Mouse (Mus musculus) midbrain, embryonic 14.5 days (tissue): ENCODE data around the gene Slc16a11. TPM values are rescaled to one million over a fixed set of nuclear protein-coding genes. Genes with fewer than 3 reads are reported as not detected.

Experiments used
- ATAC-seq: fragments of 200-750 bp; cut with Nextera tagmentation; 2 replicates; pipeline ENCODE4 v1.8.0; 2017; ENCODE audit warnings: moderate number of reproducible peaks, moderate library complexity; ENCODE audit not compliant: low FRiP score, low TSS enrichment
- DNase-seq: peaks from one replicate; pipeline ENCODE4 v3.0.0-alpha.2; 2015
- H3K27ac ChIP-seq: fragments of 300-500 bp; sonication (generic); replicated peaks from 2 replicates; pipeline ENCODE4 v1.5.1; 2014; ENCODE audit warnings: mild to moderate bottlenecking, low read depth, low read length, moderate library complexity
- H3K27me3 ChIP-seq: fragments of 300-500 bp; sonication (generic); 2 replicates; pipeline ENCODE4 v1.6.1; 2014; ENCODE audit warnings: low read length, control low read depth, mixed read lengths; ENCODE audit not compliant: control insufficient read depth, insufficient read depth
- H3K36me3 ChIP-seq: fragments of 300-500 bp; sonication (generic); 2 replicates; pipeline ENCODE4 v1.6.1; 2014; ENCODE audit warnings: low read length, control low read depth; ENCODE audit not compliant: control insufficient read depth, insufficient read depth
- H3K4me1 ChIP-seq: fragments of 300-500 bp; sonication (generic); 2 replicates; pipeline ENCODE4 v1.6.1; 2014; ENCODE audit warnings: mild to moderate bottlenecking, antibody characterized with exemption, low read length, control low read depth; ENCODE audit not compliant: control insufficient read depth, insufficient read depth
- H3K4me2 ChIP-seq: fragments of 300-500 bp; sonication (generic); 2 replicates; pipeline ENCODE4 v1.6.1; 2014; ENCODE audit warnings: mild to moderate bottlenecking, low read length, moderate library complexity
- H3K4me3 ChIP-seq: fragments of 300-500 bp; sonication (generic); replicated peaks from 2 replicates; pipeline ENCODE4 v1.5.1; 2014; ENCODE audit warnings: low read depth, low read length
- H3K9ac ChIP-seq: fragments of 300-500 bp; sonication (generic); replicated peaks from 2 replicates; pipeline ENCODE4 v1.6.1; 2014; ENCODE audit warnings: mild to moderate bottlenecking, low read length, moderate library complexity
- H3K9me3 ChIP-seq: fragments of 300-500 bp; sonication (generic); 2 replicates; pipeline ENCODE4 v1.6.1; 2016; ENCODE audit warnings: low read length, control low read depth, mixed read lengths; ENCODE audit not compliant: control insufficient read depth
- WGBS: fragments of 180-500 bp; shearing (Covaris S2); extraction: QIAGEN DNeasy Blood & Tissue Kit; methylation state at CpG from one replicate; pipeline ENCODE4 v1.1.7; 2014; 5-methylcytosine and 5-hydroxymethylcytosine counted together
- polyA plus RNA-seq: library from polyadenylated mRNA; unstranded; fragments of >200 nt; fragmentation: Nextera tagmentation; extraction: Ambion mirVana; gene quantifications from 2 replicates; pipeline ENCODE4 v1.2.1, GENCODE M21; 2014

The Slc16a11 gene
- polyA plus RNA-seq, 1 experiment from 2014 or later, result 1.5 TPM

DNA sequence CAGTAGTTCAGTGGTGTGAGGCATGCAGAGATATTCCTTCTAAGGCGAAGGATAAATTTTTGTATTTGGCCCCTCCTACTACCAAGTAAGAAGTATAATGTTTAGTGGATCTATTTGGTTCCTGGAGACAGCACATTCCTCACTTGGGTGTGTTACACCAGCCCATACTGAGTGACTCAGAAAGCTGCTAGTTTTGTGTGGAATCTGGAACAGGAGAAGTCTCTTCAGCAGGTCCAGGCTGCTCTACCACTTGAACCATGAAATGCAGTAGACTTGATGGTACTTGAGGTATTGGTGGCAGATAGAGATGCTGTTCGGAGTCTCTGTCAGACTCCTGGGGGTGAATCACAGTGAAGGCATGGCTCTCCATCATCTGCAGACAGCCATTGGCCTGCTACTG, 1.9 kb upstream of the Slc16a11 start:
- Histone ChIP-seq H3K9me3 (no peaks in the 10 kb centered on the region), H3K36me3 (no peaks in the 10 kb centered on the region), H3K4me2 (no peak overlapping the region), H3K27ac (no peak overlapping the region), H3K27me3 (peaks cover 35% of the 10 kb centered on the region), H3K4me3 (no peak overlapping the region), H3K9ac (no peak overlapping the region), H3K4me1 (peaks cover 17% of the 10 kb centered on the region; the same call in 1 of the 2 replicates)
- no peak for DNase-seq
- 95% methylated on average over 2 of the region's 2 CpGs for WGBS
- ATAC-seq, result no peak

GRCm38 (mm10) chr11:70211972-70212371, 580 bp upstream of the Slc16a11 start:
- H3K27me3 ChIP-seq, result peaks cover 47% of the 10 kb centered on the region
- peaks cover 17% of the 10 kb centered on the region; the same call in 1 of the 2 replicates for H3K4me1 ChIP-seq
- no peak overlapping the region for H3K4me2 ChIP-seq
- DNase-seq, result no peak
- H3K27ac ChIP-seq, result no peak overlapping the region
- peaks cover 4% of the 10 kb centered on the region; the same call in 1 of the 2 replicates for H3K36me3 ChIP-seq
- H3K4me3 ChIP-seq, result no peak overlapping the region
- 64% methylated on average over 6 of the region's 6 CpGs for WGBS
- H3K9me3 ChIP-seq, result no peaks in the 10 kb centered on the region
- no peak overlapping the region for H3K9ac ChIP-seq
- no peak for ATAC-seq

GRCm38 (mm10) chr11:70212896-70213295, 344 bp downstream of the Slc16a11 start:
- peaks cover 12% of the 10 kb centered on the region; the same call in 1 of the 2 replicates for H3K36me3 ChIP-seq
- ATAC-seq, result no peak
- peak overlapping the region; percentile 62; the same call in 1 of the 2 replicates for H3K4me2 ChIP-seq
- no peak overlapping the region for H3K9ac ChIP-seq
- H3K4me3 ChIP-seq, result no peak overlapping the region
- no peak overlapping the region for H3K27ac ChIP-seq
- H3K4me1 ChIP-seq, result peaks cover 17% of the 10 kb centered on the region; the same call in 1 of the 2 replicates
- H3K27me3 ChIP-seq, result peaks cover 49% of the 10 kb centered on the region
- no peaks in the 10 kb centered on the region for H3K9me3 ChIP-seq
- WGBS, result 13% methylated on average over 9 of the region's 9 CpGs
- peak; percentile 90 for DNase-seq

- Histone ChIP-seq H3K9ac (peak overlapping the region; percentile 46), H3K4me2 (peak overlapping the region; percentile 62), H3K27ac (no peak overlapping the region), H3K4me1 (peaks cover 24% of the 10 kb centered on the region), H3K9me3 (no peaks in the 10 kb centered on the region), H3K4me3 (peak overlapping the region; percentile 36), H3K36me3 (peaks cover 15% of the 10 kb centered on the region; the same call in 1 of the 2 replicates), H3K27me3 (peaks cover 49% of the 10 kb centered on the region)
- ATAC-seq (peak; percentile 24; the same call in 1 of the 2 replicates), DNase-seq (peak; percentile 55)
- WGBS, result 4% methylated on average over 26 of the region's 26 CpGs
These were observed 1.2 kb downstream of the Slc16a11 start for GRCm38 (mm10) chr11:70213736-70214135.

GRCm38 (mm10) chr11:70214191-70214855, 1.8 kb downstream of the Slc16a11 start:
- Histone ChIP-seq H3K4me3 (peak overlapping the region; percentile 36), H3K27me3 (peaks cover 49% of the 10 kb centered on the region), H3K27ac (no peak overlapping the region), H3K4me1 (peaks cover 29% of the 10 kb centered on the region), H3K9ac (peak overlapping the region; percentile 46), H3K36me3 (peaks cover 15% of the 10 kb centered on the region; the same call in 1 of the 2 replicates), H3K4me2 (peak overlapping the region; percentile 62), H3K9me3 (no peaks in the 10 kb centered on the region)
- ATAC-seq, result no peak
- 1% methylated on average over 46 of the region's 46 CpGs for WGBS
- peak; percentile 56 for DNase-seq

DNA sequence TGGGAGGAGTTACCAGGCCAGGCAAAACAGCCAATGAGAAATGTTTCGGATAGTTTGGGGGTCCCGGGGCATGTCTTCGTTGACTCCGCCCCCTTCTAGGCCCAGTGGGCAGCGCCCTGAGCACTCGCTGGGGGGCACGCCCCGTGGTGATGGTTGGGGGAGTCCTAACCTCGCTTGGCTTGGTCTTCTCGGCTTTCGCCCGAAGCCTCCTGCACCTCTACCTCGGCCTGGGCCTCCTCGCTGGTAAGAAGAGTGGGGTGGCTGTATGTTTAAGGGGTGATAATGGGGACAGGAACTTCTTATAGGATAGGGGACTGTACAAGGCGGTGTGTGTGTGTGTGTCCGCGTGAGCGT, 2.3 kb downstream of the Slc16a11 start:
- ATAC-seq, result no peak
- H3K36me3 ChIP-seq, result peaks cover 15% of the 10 kb centered on the region; the same call in 1 of the 2 replicates
- H3K9ac ChIP-seq, result no peak overlapping the region
- peaks cover 35% of the 10 kb centered on the region for H3K4me1 ChIP-seq
- H3K9me3 ChIP-seq, result no peaks in the 10 kb centered on the region
- peaks cover 49% of the 10 kb centered on the region for H3K27me3 ChIP-seq
- no peak for DNase-seq
- WGBS, result 5% methylated on average over 18 of the region's 18 CpGs
- peak overlapping the region; percentile 62 for H3K4me2 ChIP-seq
- H3K4me3 ChIP-seq, result peak overlapping the region; percentile 36
- no peak overlapping the region for H3K27ac ChIP-seq

DNA sequence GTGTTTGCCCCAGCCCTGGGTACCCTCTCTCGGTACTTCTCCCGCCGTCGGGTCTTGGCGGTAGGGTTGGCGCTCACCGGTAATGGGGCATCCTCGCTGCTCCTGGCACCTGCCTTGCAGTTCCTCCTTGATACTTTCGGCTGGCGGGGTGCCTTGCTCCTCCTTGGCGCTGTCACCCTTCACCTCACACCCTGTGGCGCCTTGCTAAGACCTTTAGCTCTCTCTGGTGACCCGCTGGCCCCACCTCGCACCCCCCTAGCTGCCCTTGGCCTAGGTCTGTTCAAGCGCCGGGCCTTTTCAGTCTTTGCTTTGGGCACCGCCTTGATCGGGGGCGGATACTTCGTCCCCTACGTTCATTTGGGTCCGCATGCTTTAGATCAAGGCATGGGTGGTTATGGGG, 2.7 kb downstream of the Slc16a11 start:
- no peak overlapping the region for H3K9ac ChIP-seq
- WGBS, result 10% methylated on average over 22 of the region's 22 CpGs

DNA sequence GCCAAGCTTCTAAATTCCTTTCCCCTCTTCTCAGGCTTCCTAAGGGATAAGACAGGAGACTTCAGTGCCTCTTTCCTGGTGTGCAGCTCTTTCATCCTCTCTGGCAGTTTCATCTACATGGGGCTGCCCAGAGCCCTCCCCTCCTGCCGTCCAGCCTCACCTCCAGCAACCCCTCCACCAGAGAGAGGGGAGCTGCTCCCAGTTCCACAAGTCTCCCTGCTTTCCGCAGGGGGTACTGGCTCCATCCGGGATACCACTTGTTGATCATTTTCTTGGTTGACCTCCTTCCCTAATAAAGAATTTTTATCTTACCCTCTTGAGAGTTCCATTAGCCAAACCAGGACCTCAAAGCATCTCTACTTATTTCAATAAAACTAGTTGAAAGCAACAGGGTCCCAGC, 3.6 kb downstream of the Slc16a11 start:
- Histone ChIP-seq H3K4me3 (no peak overlapping the region), H3K4me1 (peaks cover 38% of the 10 kb centered on the region), H3K4me2 (no peak overlapping the region), H3K9me3 (no peaks in the 10 kb centered on the region), H3K36me3 (peaks cover 15% of the 10 kb centered on the region; the same call in 1 of the 2 replicates), H3K27ac (no peak overlapping the region), H3K9ac (no peak overlapping the region), H3K27me3 (peaks cover 49% of the 10 kb centered on the region)
- no peak for DNase-seq
- ATAC-seq, result no peak
- WGBS, result 49% methylated on average over 3 of the region's 3 CpGs

More for the DNA sequence above, 2.7 kb downstream of the Slc16a11 start:
- no peak overlapping the region for H3K27ac ChIP-seq
- peaks cover 49% of the 10 kb centered on the region for H3K27me3 ChIP-seq
- ATAC-seq (no peak), DNase-seq (no peak)
- no peak overlapping the region for H3K4me3 ChIP-seq
- no peaks in the 10 kb centered on the region for H3K9me3 ChIP-seq
- H3K4me1 ChIP-seq, result peaks cover 38% of the 10 kb centered on the region
- peaks cover 15% of the 10 kb centered on the region; the same call in 1 of the 2 replicates for H3K36me3 ChIP-seq
- H3K4me2 ChIP-seq, result no peak overlapping the region

- no peak overlapping the region for H3K4me3 ChIP-seq
- H3K27me3 ChIP-seq, result peaks cover 39% of the 10 kb centered on the region
- ATAC-seq (no peak), DNase-seq (no peak)
- 95% methylated on average over 4 of the region's 4 CpGs for WGBS
- no peak overlapping the region for H3K27ac ChIP-seq
- H3K4me2 ChIP-seq, result no peak overlapping the region
- H3K4me1 ChIP-seq, result peaks cover 47% of the 10 kb centered on the region
- H3K36me3 ChIP-seq, result peaks cover 15% of the 10 kb centered on the region; the same call in 1 of the 2 replicates
- H3K9ac ChIP-seq, result no peak overlapping the region
- no peaks in the 10 kb centered on the region for H3K9me3 ChIP-seq
These were observed 5.5 kb downstream of the Slc16a11 start for GRCm38 (mm10) chr11:70218039-70218438.
